Mouse (Mus musculus) hindbrain, embryonic 11.5 days (tissue): ENCODE data around the gene Fndc10. TPM values are rescaled to one million over a fixed set of nuclear protein-coding genes. Genes with fewer than 3 reads are reported as not detected.

Experiments
- polyA plus RNA-seq: library from polyadenylated mRNA; unstranded; fragments of >200 nt; fragmentation: Nextera tagmentation; extraction: Ambion mirVana; gene quantifications from 2 replicates; pipeline ENCODE4 v1.2.1, GENCODE M21; 2014

Fndc10 gene
- polyA plus RNA-seq, 1 experiment from 2014 or later: 1.6 TPM

Other genes with a start within 250 kb of the Fndc10 start
- 0.37 TPM in 1 of 2 replicates, not detected in the other for gene Tmem52, start 225.2 kb upstream of the Fndc10 start, polyA plus RNA-seq
- gene Gnb1, start 203.0 kb upstream of the Fndc10 start, polyA plus RNA-seq: 826 and 832 TPM in 2 replicates
- 94.6 and 103 TPM in 2 replicates for gene Nadk, start 132.0 kb upstream of the Fndc10 start, polyA plus RNA-seq
- gene Slc35e2, start 92.9 kb upstream of the Fndc10 start, polyA plus RNA-seq: 17.0 and 18.1 TPM in 2 replicates
- gene Cdk11b, start 69.5 kb upstream of the Fndc10 start, polyA plus RNA-seq: 74.1 and 77.6 TPM in 2 replicates
- gene Gm10563, start 48.9 kb upstream of the Fndc10 start, polyA plus RNA-seq: not detected in 2 replicates
- gene Mmp23, start 41.0 kb upstream of the Fndc10 start, polyA plus RNA-seq: 2.6 and 3.1 TPM in 2 replicates
- gene Mib2, start 25.1 kb upstream of the Fndc10 start, polyA plus RNA-seq: 9.9 and 12.5 TPM in 2 replicates
- gene Ssu72, start 10.5 kb downstream of the Fndc10 start, polyA plus RNA-seq: 165 and 168 TPM in 2 replicates
- 0.73 and 0.91 TPM in 2 replicates for gene Tmem240, start 40.5 kb downstream of the Fndc10 start, polyA plus RNA-seq
- 70.9 and 79.9 TPM in 2 replicates for gene Atad3a, start 66.8 kb downstream of the Fndc10 start, polyA plus RNA-seq
- gene Vwa1, start 80.4 kb downstream of the Fndc10 start, polyA plus RNA-seq: 8.6 and 9.5 TPM in 2 replicates
- 0.25 and 0.52 TPM in 2 replicates for gene Tmem88b, start 91.5 kb downstream of the Fndc10 start, polyA plus RNA-seq
- gene Ankrd65, start 96.1 kb downstream of the Fndc10 start, polyA plus RNA-seq: not detected in 2 replicates
- 238 and 242 TPM in 2 replicates for gene Mrpl20, start 108.5 kb downstream of the Fndc10 start, polyA plus RNA-seq
- 163 and 170 TPM in 2 replicates for gene Ccnl2, start 118.1 kb downstream of the Fndc10 start, polyA plus RNA-seq
- 112 and 123 TPM in 2 replicates for gene Aurkaip1, start 136.9 kb downstream of the Fndc10 start, polyA plus RNA-seq
- gene Mxra8, start 145.3 kb downstream of the Fndc10 start, polyA plus RNA-seq: 31.1 and 36.8 TPM in 2 replicates
- gene Dvl1, start 153.1 kb downstream of the Fndc10 start, polyA plus RNA-seq: 7.5 and 8.8 TPM in 2 replicates
- gene Tas1r3, start 169.0 kb downstream of the Fndc10 start, polyA plus RNA-seq: 0.46 TPM in 2 replicates
- gene Cptp, start 175.1 kb downstream of the Fndc10 start, polyA plus RNA-seq: 19.8 and 22.7 TPM in 2 replicates
- 93.1 and 95.4 TPM in 2 replicates for gene Ints11, start 175.2 kb downstream of the Fndc10 start, polyA plus RNA-seq
- gene Pusl1, start 197.4 kb downstream of the Fndc10 start, polyA plus RNA-seq: 41.6 and 43.2 TPM in 2 replicates
- 29.0 and 34.7 TPM in 2 replicates for gene Acap3, start 197.5 kb downstream of the Fndc10 start, polyA plus RNA-seq
- gene Ube2j2, start 249.5 kb downstream of the Fndc10 start, polyA plus RNA-seq: 142 and 160 TPM in 2 replicates